Mouse (Mus musculus): ENCODE measurements at regions not wholly inside any gene's neighbourhood (a gene's known extent, or its start where the extent isn't known, plus 50 kb on each side); places are given as distances from the start of the nearest gene placed in this dataset.

DNA sequence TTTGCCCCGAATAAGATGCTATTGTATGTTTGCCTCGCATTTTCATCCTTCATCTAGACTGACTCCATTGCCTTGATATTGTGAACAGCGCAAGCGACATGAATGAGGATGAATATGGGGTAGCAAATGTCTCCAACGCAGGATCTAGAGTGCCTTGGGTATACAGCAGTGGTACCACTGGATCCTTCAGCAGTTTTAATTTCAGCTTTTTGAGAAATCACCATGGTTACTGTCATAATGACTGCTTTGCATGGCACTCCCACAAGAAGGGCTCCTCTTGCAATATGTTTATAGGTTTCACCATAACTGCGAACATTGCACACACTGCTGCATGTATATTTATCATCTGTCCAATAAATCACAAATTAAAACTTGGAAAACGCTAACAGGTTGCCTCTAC, 107.8 kb upstream of the Col1a2 start:
- no peaks in the 10 kb centered on the region for H3K9me3 ChIP-seq (ENCODE audit: low read length)
- WGBS: 69% methylated on average over 7 of the region's 7 CpGs
- no peak for ATAC-seq (ENCODE audit: low FRiP score)

DNA sequence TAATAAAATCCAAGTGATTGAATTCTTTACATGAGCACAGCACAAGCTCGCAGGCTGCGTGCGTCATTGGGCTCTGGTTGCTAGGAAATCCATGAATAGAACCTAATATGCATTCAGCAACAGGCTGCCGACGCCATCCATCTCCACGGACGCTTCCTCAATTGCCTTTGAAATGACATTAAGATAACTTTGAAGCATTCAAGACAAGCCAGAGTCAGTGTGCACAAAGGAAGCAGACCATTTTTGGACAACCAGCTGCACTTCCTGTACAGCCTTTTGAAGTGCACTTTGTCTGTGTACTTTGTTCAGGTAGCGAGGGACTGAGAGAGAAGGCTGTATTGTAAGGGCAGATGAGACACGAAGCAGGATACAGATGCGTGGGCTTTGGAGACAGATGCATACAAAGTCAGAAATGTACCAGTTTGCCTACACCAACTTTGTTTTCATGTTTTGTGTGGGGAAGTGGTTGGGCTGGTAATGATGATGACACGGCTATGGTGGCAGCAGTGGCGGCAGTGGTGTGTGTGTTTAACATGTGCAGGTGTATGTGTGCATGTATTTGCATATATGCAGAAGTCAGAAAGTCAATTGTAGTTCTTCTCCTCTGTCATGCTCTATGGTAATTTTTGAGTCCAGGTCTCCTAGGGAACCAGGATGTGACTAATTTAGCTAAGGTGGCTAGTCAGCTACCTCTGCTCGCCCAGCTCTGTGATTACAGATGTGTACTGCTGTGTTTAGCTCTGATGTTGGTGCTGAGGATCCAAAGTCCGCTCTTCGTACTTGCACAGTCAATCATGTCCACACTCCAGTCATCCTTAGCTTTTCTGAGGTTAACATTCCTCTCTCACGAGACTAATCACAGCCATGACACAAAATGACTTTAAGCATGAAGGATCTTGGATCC, 106.7 kb upstream of the Col1a2 start:
- Histone ChIP-seq H3K4me1 (ENCODE audit: insufficient read depth, low read length) (peaks cover 14% of the 10 kb centered on the region; the same call in 1 of the 2 replicates), H3K9me3 (ENCODE audit: low read length) (no peaks in the 10 kb centered on the region), H3K4me3 (ENCODE audit: low read depth, low read length) (peak overlapping the region; percentile 12; the same call in 1 of the 2 replicates), H3K36me3 (ENCODE audit: insufficient read depth, low read length) (no peaks in the 10 kb centered on the region), H3K9ac (replicated peaks; ENCODE audit: low read length, poor library complexity, severe bottlenecking) (no peak overlapping the region), H3K27ac (ENCODE audit: low read depth, low read length) (no peak overlapping the region), H3K27me3 (ENCODE audit: insufficient read depth, low read length) (no peaks in the 10 kb centered on the region), H3K4me2 (ENCODE audit: low read depth, low read length, poor library complexity, severe bottlenecking) (peak overlapping the region; percentile 40)
- 34% methylated on average over 16 of the region's 16 CpGs for WGBS
- ATAC-seq (ENCODE audit: low FRiP score): peak; percentile 72; the same call in 1 of the 2 replicates
- TF ChIP-seq CTCF (IDR thresholded peaks at IDR 0.05): no peak
- DNase-seq (ENCODE audit: low spot score): peak; percentile 71

More for the DNA sequence above, 107.8 kb upstream of the Col1a2 start:
- no peak overlapping the region for H3K9ac ChIP-seq (replicated peaks; ENCODE audit: low read length, poor library complexity, severe bottlenecking)
- peaks cover 14% of the 10 kb centered on the region; the same call in 1 of the 2 replicates for H3K4me1 ChIP-seq (ENCODE audit: insufficient read depth, low read length)
- no peaks in the 10 kb centered on the region for H3K36me3 ChIP-seq (ENCODE audit: insufficient read depth, low read length)
- no peak overlapping the region for H3K4me2 ChIP-seq (ENCODE audit: low read depth, low read length, poor library complexity, severe bottlenecking)
- H3K27me3 ChIP-seq (ENCODE audit: insufficient read depth, low read length): no peaks in the 10 kb centered on the region
- no peak for TF ChIP-seq CTCF (IDR thresholded peaks at IDR 0.05)
- no peak overlapping the region for H3K4me3 ChIP-seq (ENCODE audit: low read depth, low read length)
- no peak overlapping the region for H3K27ac ChIP-seq (ENCODE audit: low read depth, low read length)
- peak; percentile 24 for DNase-seq (ENCODE audit: low spot score)

DNA sequence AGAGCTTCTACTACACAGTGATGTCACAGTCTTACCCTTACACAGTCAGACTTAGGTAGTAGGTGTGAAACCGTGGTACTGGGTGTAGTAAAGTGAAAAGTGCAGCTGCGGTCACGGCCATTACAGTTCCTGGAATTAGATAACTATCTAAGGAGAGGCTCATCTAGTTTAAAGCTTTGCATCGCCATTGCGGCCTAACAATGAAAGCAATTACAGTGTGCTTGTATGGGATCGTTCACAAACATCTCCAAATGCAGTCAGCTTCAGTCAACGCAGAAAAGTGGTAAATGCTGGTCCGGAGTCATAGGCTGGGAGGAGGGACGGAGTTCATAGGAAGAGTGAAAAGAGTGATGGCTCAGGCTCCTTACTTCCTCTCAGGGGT, 106.0 kb upstream of the Col1a2 start:
- H3K4me1 ChIP-seq (ENCODE audit: insufficient read depth, low read length): peaks cover 14% of the 10 kb centered on the region; the same call in 1 of the 2 replicates
- 87% methylated on average over 9 of the region's 9 CpGs for WGBS
- ATAC-seq (ENCODE audit: low FRiP score): no peak

DNA sequence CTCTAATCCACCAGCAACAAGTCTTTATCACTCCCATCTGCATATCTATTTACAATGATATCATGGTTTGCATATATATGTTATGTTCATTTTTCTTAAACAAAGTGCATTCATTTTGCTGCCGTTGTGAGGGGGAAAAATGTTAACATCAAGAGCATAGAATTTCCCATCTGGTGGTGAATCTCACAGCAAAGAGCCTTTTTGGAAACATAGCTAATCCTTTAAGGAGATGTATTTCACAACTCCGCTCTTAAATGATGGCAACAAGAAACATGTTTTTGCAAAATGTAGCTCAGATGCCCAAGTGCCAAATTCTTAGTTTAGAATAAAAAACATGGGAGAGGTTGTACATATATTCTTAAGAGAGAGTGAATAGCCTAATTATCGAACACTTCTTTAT, 99.3 kb upstream of the Col1a2 start:
- no peak overlapping the region for H3K4me2 ChIP-seq (ENCODE audit: low read depth, low read length, poor library complexity, severe bottlenecking)
- DNase-seq (ENCODE audit: low spot score): no peak
- TF ChIP-seq CTCF (IDR thresholded peaks at IDR 0.05): no peak
- H3K4me3 ChIP-seq (ENCODE audit: low read depth, low read length): no peak overlapping the region
- H3K27me3 ChIP-seq (ENCODE audit: insufficient read depth, low read length): no peaks in the 10 kb centered on the region
- no peak overlapping the region for H3K27ac ChIP-seq (ENCODE audit: low read depth, low read length)
- no peak overlapping the region for H3K9ac ChIP-seq (replicated peaks; ENCODE audit: low read length, poor library complexity, severe bottlenecking)
- H3K36me3 ChIP-seq (ENCODE audit: insufficient read depth, low read length): no peaks in the 10 kb centered on the region
- no peak for ATAC-seq (ENCODE audit: low FRiP score)
- no peaks in the 10 kb centered on the region for H3K4me1 ChIP-seq (ENCODE audit: insufficient read depth, low read length)
- H3K9me3 ChIP-seq (ENCODE audit: low read length): no peaks in the 10 kb centered on the region
- 88% methylated on average over 3 of the region's 3 CpGs for WGBS

More for the DNA sequence above, 106.0 kb upstream of the Col1a2 start:
- no peak overlapping the region for H3K4me3 ChIP-seq (ENCODE audit: low read depth, low read length)
- no peak overlapping the region for H3K9ac ChIP-seq (replicated peaks; ENCODE audit: low read length, poor library complexity, severe bottlenecking)
- H3K36me3 ChIP-seq (ENCODE audit: insufficient read depth, low read length): no peaks in the 10 kb centered on the region
- TF ChIP-seq CTCF (IDR thresholded peaks at IDR 0.05): no peak
- no peaks in the 10 kb centered on the region for H3K9me3 ChIP-seq (ENCODE audit: low read length)
- no peaks in the 10 kb centered on the region for H3K27me3 ChIP-seq (ENCODE audit: insufficient read depth, low read length)
- H3K4me2 ChIP-seq (ENCODE audit: low read depth, low read length, poor library complexity, severe bottlenecking): no peak overlapping the region
- DNase-seq (ENCODE audit: low spot score): no peak
- H3K27ac ChIP-seq (ENCODE audit: low read depth, low read length): no peak overlapping the region

DNA sequence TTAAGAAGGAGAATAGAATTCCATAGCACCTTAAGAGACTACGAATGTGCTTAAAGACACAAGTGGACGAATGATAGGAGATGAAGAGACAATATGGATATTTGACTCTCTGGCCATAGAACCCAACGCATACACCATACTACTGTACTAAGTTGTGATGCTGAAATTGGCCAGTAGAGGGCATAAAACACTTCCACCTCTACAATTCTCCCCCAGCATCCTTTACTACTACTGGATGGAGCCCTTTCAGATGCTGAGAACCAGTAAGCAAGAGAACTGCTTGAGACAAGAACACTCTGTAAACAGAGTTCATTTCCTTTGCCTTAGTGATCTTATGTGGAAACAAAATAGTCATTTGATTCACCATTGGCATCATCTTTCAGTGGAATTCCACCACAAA, 96.9 kb upstream of the Col1a2 start:
- no peaks in the 10 kb centered on the region for H3K36me3 ChIP-seq (ENCODE audit: insufficient read depth, low read length)
- no peak overlapping the region for H3K4me3 ChIP-seq (ENCODE audit: low read depth, low read length)
- no peaks in the 10 kb centered on the region for H3K9me3 ChIP-seq (ENCODE audit: low read length)
- WGBS: 61% methylated on average over 3 of the region's 3 CpGs
- H3K27me3 ChIP-seq (ENCODE audit: insufficient read depth, low read length): no peaks in the 10 kb centered on the region
- H3K4me1 ChIP-seq (ENCODE audit: insufficient read depth, low read length): no peaks in the 10 kb centered on the region
- TF ChIP-seq CTCF (IDR thresholded peaks at IDR 0.05): peak; percentile 52
- H3K4me2 ChIP-seq (ENCODE audit: low read depth, low read length, poor library complexity, severe bottlenecking): no peak overlapping the region
- H3K9ac ChIP-seq (replicated peaks; ENCODE audit: low read length, poor library complexity, severe bottlenecking): no peak overlapping the region
- ATAC-seq (ENCODE audit: low FRiP score): no peak
- DNase-seq (ENCODE audit: low spot score): no peak
- H3K27ac ChIP-seq (ENCODE audit: low read depth, low read length): no peak overlapping the region

DNA sequence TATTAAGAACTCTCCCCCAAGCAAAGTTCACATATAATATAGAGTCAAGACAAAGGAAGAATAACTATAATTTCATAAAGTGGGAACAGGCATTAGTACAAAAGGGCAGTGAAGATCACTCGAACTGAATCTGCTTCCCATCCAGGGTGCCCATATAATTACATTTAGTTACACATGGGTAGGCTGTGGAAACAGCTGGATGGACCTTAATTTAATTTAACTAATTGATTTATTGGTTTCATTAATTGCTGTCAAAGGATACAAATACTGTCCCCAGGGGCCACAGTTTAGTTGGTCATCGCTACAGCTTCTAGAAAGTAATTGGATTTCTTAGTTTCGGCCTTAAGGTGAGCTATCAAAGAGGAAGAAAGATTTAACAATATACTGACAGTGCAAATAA, 91.4 kb upstream of the Col1a2 start:
- Histone ChIP-seq H3K4me2 (ENCODE audit: low read depth, low read length, poor library complexity, severe bottlenecking) (no peak overlapping the region), H3K4me1 (ENCODE audit: insufficient read depth, low read length) (no peaks in the 10 kb centered on the region), H3K27me3 (ENCODE audit: insufficient read depth, low read length) (no peaks in the 10 kb centered on the region), H3K36me3 (ENCODE audit: insufficient read depth, low read length) (no peaks in the 10 kb centered on the region), H3K9ac (replicated peaks; ENCODE audit: low read length, poor library complexity, severe bottlenecking) (no peak overlapping the region), H3K9me3 (ENCODE audit: low read length) (no peaks in the 10 kb centered on the region), H3K27ac (ENCODE audit: low read depth, low read length) (no peak overlapping the region), H3K4me3 (ENCODE audit: low read depth, low read length) (no peak overlapping the region)
- DNase-seq (ENCODE audit: low spot score) (no peak), ATAC-seq (ENCODE audit: low FRiP score) (no peak)
- TF ChIP-seq CTCF (IDR thresholded peaks at IDR 0.05): no peak
- WGBS: 75% methylated on average over 3 of the region's 3 CpGs

Data from midbrain, postnatal 0 days (tissue).